Mouse (Mus musculus): ENCODE data around the gene Clspn. TPM values are rescaled to one million over a fixed set of nuclear protein-coding genes. Genes with fewer than 3 reads are reported as not detected.

Gene Clspn
- 1.7 TPM for polyA plus RNA-seq (2017; shearing (Covaris generic))

DNA sequence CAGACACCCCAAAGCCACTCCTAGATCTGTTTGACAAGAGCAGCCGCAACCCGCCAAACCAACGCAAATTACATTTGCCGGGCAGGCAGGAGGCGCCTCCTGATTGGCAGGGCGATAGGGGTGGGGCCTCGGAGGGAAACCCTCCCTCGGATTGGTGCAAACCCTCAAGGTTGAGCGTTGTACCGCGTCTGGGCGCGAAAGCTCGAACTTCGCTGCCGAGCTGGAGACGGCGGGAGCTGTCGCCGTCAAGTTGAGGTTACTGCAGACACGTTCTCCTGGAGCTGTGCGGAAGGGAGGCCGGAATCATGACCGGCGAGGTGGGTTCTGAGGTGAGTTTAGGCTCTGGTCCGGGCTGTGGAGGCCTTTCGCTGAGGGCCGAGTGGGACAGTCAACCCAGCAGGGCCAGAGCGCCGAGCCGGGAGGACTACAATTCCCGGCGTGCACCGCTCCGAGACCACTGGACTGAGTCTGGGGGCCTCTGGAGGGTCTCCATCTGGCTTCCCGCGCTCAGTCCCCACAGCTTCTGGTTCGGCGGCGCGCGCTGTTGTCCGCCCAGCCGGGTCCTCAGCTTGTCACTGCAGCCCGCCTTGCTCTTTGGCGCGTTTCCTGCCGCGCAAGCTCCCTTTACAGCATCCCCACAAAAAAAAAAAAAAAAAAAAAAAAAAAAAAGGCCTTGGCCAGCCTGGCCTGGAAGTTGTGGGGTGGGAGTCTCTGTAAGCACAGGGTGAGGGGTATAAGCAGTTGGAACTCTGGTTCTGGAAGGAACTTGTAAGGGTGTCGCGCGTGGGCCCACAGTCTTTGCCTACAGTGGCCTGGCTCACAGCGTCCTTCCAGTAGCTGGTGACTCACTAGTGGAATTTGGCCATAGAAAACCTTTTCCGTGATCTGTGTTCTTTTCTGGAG, at the start of gene Clspn:
TSS of gene Clspn (plus strand) at position 127 of the 903 bp plus-strand sequence.

DNA sequence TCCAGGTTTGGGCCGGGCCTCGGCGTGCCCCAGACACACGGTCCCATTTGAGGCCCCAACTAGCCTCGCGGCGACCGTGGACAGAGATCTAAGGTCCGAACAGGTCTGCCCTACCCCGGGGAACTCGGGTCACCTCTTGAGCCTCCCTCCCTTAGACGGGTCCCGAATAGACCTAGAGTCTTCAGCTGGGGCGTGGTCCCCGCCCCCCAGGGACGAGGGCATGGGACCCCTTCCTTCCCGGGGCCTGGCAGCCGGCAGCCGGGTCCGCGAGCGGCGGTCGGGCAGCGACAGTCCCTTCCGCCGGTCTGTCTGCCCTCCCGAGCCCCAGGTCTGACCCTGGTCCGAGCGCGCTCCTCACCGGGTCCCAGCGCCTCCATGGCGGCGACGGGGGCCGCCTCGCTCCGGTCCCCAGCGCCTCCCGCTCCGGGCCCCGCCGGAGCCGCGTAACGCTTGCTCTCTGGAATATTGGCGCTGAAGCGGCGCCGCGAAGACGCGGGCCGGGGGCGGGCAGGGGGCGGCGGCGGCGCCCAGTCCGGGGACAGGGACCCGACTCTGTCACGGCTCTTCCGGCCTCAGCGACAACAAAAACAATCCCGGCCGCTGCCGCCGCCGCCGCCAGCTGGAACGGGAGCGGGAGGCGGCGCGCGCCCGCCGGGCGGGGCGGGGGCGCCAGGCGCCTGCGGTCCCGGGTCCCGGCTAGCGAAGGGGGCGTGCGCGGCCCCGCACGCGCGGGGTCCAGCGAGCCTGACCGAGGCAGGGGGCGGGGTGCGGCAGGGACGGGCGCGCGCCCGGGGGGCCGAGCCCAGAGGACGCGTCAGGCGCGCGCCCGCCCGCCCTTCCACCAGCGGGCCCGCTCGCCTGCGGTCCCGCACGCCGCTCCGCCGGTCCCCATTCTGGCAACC, 23.7 kb upstream of the Clspn start, which contains the start of gene Ago4:
TSS of gene Ago4 (minus strand) at position 646 of the 902 bp plus-strand sequence.

DNA sequence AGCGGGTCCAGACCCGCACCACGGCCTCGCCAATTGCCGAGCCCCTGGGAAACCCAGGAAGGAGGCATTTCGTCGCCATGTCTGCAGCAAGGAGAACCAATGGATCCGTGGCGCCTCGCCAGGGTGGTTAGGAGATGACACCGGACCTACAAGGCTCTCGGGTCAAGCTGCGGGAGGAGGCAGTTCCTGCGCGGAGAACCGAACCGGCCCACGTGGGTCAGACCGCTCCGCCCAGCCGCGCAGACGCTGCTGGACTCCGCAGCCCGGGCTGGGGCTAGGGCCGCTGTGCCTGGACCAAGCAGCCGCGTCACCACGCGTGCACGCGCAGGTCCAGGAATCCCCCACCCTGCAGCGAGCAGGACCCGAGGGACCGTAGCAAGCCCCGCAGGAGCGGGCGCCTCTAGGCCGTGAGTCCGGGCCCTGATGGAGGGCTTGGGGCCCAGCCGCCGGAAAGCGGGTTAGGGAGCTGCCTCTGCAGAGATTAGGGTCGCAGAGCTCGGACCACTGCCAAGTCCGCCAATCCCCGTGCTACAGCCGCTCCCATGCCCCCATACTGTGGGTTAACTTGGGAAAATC, 53.0 kb downstream of the Clspn start, which contains the start of gene 5730409E04Rik:
TSS of gene 5730409E04Rik (plus strand) at position 213 of the 576 bp plus-strand sequence.

Other genes starting within 250 kb of the Clspn start
- gene Adprhl2, start 235.2 kb upstream of the Clspn start, polyA plus RNA-seq (2017; shearing (Covaris generic)) = 68.9 TPM
- not detected for gene Tekt2, start 231.2 kb upstream of the Clspn start, polyA plus RNA-seq (2017; shearing (Covaris generic))
- 33.4 TPM for gene Ago3, start 127.4 kb upstream of the Clspn start, polyA plus RNA-seq (2017; shearing (Covaris generic))
- gene Ago1, start 88.4 kb upstream of the Clspn start, polyA plus RNA-seq (2017; shearing (Covaris generic)) = 4.7 TPM
- not detected for gene Ago4, start 23.5 kb upstream of the Clspn start, polyA plus RNA-seq (2017; shearing (Covaris generic))
- gene 5730409E04Rik, start 52.9 kb downstream of the Clspn start, polyA plus RNA-seq (2017; shearing (Covaris generic)) = not detected
- 201 TPM for gene Psmb2, start 120.7 kb downstream of the Clspn start, polyA plus RNA-seq (2017; shearing (Covaris generic))
- not detected for gene Tfap2e, start 179.3 kb downstream of the Clspn start, polyA plus RNA-seq (2017; shearing (Covaris generic))
- gene Ncdn, start 196.5 kb downstream of the Clspn start, polyA plus RNA-seq (2017; shearing (Covaris generic)) = 45.4 TPM
- 35.8 TPM for gene AU040320, start 196.6 kb downstream of the Clspn start, polyA plus RNA-seq (2017; shearing (Covaris generic))